Mouse (Mus musculus) MEL (cell line): Measurements from ENCODE around the gene Tnrc6c.

ENCODE experiments used
- CTCF ChIP-seq, 3 experiments: IDR thresholded peaks in 2 of 3; conservative IDR thresholded peaks in 1 of 3; 2 replicates each; pipeline ENCODE4 v1.5.1; 2011 to 2012; ENCODE audit warnings: low read length in 3 of 3, low read depth in 2 of 3, mild to moderate bottlenecking in 2 of 3, improper control_type of control experiment in 1 of 3, inconsistent platforms in 1 of 3, mixed read lengths in 1 of 3, moderate library complexity in 1 of 3; ENCODE audit not compliant: control insufficient read depth in 1 of 3, insufficient read depth in 1 of 3, poor library complexity in 1 of 3, severe bottlenecking in 1 of 3
- EP300 ChIP-seq, 2 experiments: IDR thresholded peaks; 2 replicates each; pipeline ENCODE4 v1.6.1; 2011; ENCODE audit warnings: improper control_type of control experiment in 2 of 2, low read length in 2 of 2, low read depth in 1 of 2, mild to moderate bottlenecking in 1 of 2
- POLR2A ChIP-seq, 2 experiments: IDR thresholded peaks; 2 replicates each; pipeline ENCODE4 v1.6.1; 2011 to 2012; ENCODE audit warnings: low read length in 2 of 2, mild to moderate bottlenecking in 2 of 2, control low read depth in 1 of 2, improper control_type of control experiment in 1 of 2, low read depth in 1 of 2, moderate library complexity in 1 of 2; ENCODE audit not compliant: control insufficient read depth in 1 of 2, insufficient read depth in 1 of 2, poor library complexity in 1 of 2
- USF1 ChIP-seq: IDR thresholded peaks from 2 replicates; pipeline ENCODE4 v1.6.1; 2014; ENCODE audit warnings: low read depth, mild to moderate bottlenecking, inconsistent platforms, low read length, improper control_type of control experiment, moderate library complexity

- TF ChIP-seq USF1, result no peak
- no peak for TF ChIP-seq CTCF (IDR thresholded peaks at IDR 0.05 in 2 of 3, conservative IDR thresholded peaks at IDR 0.05 in 1 of 3; ENCODE audit: control insufficient read depth in 1 of 3, insufficient read depth in 1 of 3, low read depth in 2 of 3, low read length in 3 of 3, poor library complexity in 1 of 3, severe bottlenecking in 1 of 3)
- TF ChIP-seq POLR2A (IDR thresholded peaks at IDR 0.05; ENCODE audit: control insufficient read depth in 1 of 2, insufficient read depth in 1 of 2, low read depth in 1 of 2, low read length in 2 of 2, poor library complexity in 1 of 2), result no peak
- peak; percentile 34 to 64; a peak in 2 of 4 replicates for TF ChIP-seq EP300 (IDR thresholded peaks at IDR 0.05; ENCODE audit: low read depth in 1 of 2, low read length in 2 of 2)
Observed at GRCm38 (mm10) chr11:117706267-117706666, 52.2 kb downstream of the Tnrc6c start.
